Mouse (Mus musculus) spleen, postnatal 10 days (tissue): ENCODE measurements around the gene Fstl3.
A peak's percentile ranks its signal among the peaks of the same experiment; 100 is the strongest.
"Not testable (repeated sequence)": the region's sequence is repeated elsewhere in the genome, so short reads cannot be mapped to it uniquely, and the experiment has no call there.

Source experiments
- DNase-seq, 2 experiments: peaks; one replicate each; pipeline ENCODE4 v3.0.0; 2021 to 2022; ENCODE audit warnings: low spot score in 2 of 2

The Fstl3 gene

GRCm38 (mm10) chr10:79777103-79777531 lies at the start of gene Fstl3:
Gene Fstl3 (plus strand): TSS chr10:79777272.
- DNase-seq = no peak

GRCm38 (mm10) chr10:79728323-79729249 lies 48.5 kb upstream of the Fstl3 start:
- no peak for DNase-seq

- no peak for DNase-seq
Observed at GRCm38 (mm10) chr10:79729357-79729965, 47.6 kb upstream of the Fstl3 start.

GRCm38 (mm10) chr10:79732500-79732899 lies 44.6 kb upstream of the Fstl3 start:
- peak; percentile 57 to 72 for DNase-seq

GRCm38 (mm10) chr10:79733847-79734246 lies 43.2 kb upstream of the Fstl3 start:
- no peak for DNase-seq

- DNase-seq = no peak
Observed at GRCm38 (mm10) chr10:79735361-79735760, 41.7 kb upstream of the Fstl3 start.

- DNase-seq = no peak
Observed at GRCm38 (mm10) chr10:79736706-79737105, 40.4 kb upstream of the Fstl3 start.

- peak in 1 of 2 experiments; percentile 65 for DNase-seq
Observed at GRCm38 (mm10) chr10:79738259-79738658, 38.8 kb upstream of the Fstl3 start.

- no peak for DNase-seq
Observed at GRCm38 (mm10) chr10:79739234-79739633, 37.8 kb upstream of the Fstl3 start.

- no peak for DNase-seq
Observed at GRCm38 (mm10) chr10:79740863-79741262, 36.2 kb upstream of the Fstl3 start.

- no peak for DNase-seq
Observed at GRCm38 (mm10) chr10:79743161-79743560, 33.9 kb upstream of the Fstl3 start.

- no peak for DNase-seq
Observed at GRCm38 (mm10) chr10:79743650-79744365, 33.3 kb upstream of the Fstl3 start.

- DNase-seq = no peak
Observed at GRCm38 (mm10) chr10:79745411-79745810, 31.7 kb upstream of the Fstl3 start.

GRCm38 (mm10) chr10:79745898-79746773 lies 30.9 kb upstream of the Fstl3 start, which contains the start of gene Polrmt:
Gene Polrmt (minus strand): TSS chr10:79746581.
- peak; percentile 89 to 95 for DNase-seq

- no peak for DNase-seq
Observed at GRCm38 (mm10) chr10:79746774-79747151, 30.3 kb upstream of the Fstl3 start.

- no peak for DNase-seq
Observed at GRCm38 (mm10) chr10:79748496-79748895, 28.6 kb upstream of the Fstl3 start.

GRCm38 (mm10) chr10:79754856-79755516 lies 22.1 kb upstream of the Fstl3 start, which contains the start of gene Fgf22:
Gene Fgf22 (plus strand): TSS chr10:79755076.
- peak in 1 of 2 experiments; percentile 72 for DNase-seq

GRCm38 (mm10) chr10:79755854-79756253 lies 21.2 kb upstream of the Fstl3 start:
- no peak for DNase-seq

GRCm38 (mm10) chr10:79756660-79757059 lies 20.4 kb upstream of the Fstl3 start:
- DNase-seq = no peak

GRCm38 (mm10) chr10:79759675-79760074 lies 17.4 kb upstream of the Fstl3 start:
- not testable (repeated sequence) for DNase-seq
